Mouse (Mus musculus): ENCODE results near the gene Sec24b. TPM values are rescaled to one million over a fixed set of nuclear protein-coding genes. Genes with fewer than 3 reads are reported as not detected.

Sec24b gene
- polyA plus RNA-seq (2012; rRNA removed) (84.0 and 105 TPM in 2 replicates), polyA plus RNA-seq (2014; fragmentation: Nextera tagmentation; extraction: Ambion mirVana) (41.5 TPM in 2 replicates)

DNA sequence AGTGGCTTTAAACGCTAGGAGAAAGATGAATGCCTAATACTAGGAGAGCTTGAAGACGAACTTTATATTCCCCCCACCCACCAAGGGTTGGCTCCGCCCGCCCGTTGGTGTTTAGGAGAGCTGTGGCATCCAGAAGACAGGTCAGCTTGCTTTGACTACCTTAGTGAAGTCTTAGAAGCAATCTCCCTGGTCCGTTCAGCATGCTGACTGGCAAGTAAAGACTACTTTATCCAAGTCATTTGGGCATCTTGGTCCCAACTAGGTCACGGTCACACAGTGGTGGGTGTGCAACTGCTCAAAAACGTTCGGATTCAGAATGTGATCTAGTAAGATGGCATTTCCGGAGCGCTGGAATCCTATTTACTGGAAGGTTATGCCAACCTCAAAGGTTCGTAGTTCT, at the start of gene Sec24b:
Gene Sec24b, minus strand, starts transcription at position 273 of the 400 bp plus-strand sequence.
- 15% methylated on average over 12 of the region's 12 CpGs for WGBS
- no peak for ATAC-seq (ENCODE audit: low FRiP score, low read depth)
- H3K36me3 ChIP-seq (ENCODE audit: control insufficient read depth, insufficient read depth, low read length) = no peaks in the 10 kb centered on the region
- peaks cover 20% of the 10 kb centered on the region for H3K4me1 ChIP-seq (ENCODE audit: control insufficient read depth, insufficient read depth, low read length)
- H3K27ac ChIP-seq (replicated peaks; ENCODE audit: low read depth, low read length) = peak within 1 kb of the TSS; percentile 98
- H3K27me3 ChIP-seq (ENCODE audit: control insufficient read depth, insufficient read depth, low read length) = no peaks in the 10 kb centered on the region
- peak; percentile 44 for DNase-seq (ENCODE audit: low spot score)
- no peak for TF ChIP-seq POLR2A (IDR thresholded peaks at IDR 0.05; ENCODE audit: borderline replicate concordance, extremely low read depth, insufficient read depth, insufficient read length)
- peak within 1 kb of the TSS; percentile 98 for H3K9ac ChIP-seq (ENCODE audit: low read depth, low read length, severe bottlenecking)
- no peaks in the 10 kb centered on the region for H3K9me3 ChIP-seq (ENCODE audit: control insufficient read depth, low read length)
- H3K4me2 ChIP-seq (replicated peaks; ENCODE audit: low read depth, low read length, severe bottlenecking) = peak within 1 kb of the TSS; percentile 71
- peak within 1 kb of the TSS; percentile 92 for H3K4me3 ChIP-seq (replicated peaks; ENCODE audit: low read length)

DNA sequence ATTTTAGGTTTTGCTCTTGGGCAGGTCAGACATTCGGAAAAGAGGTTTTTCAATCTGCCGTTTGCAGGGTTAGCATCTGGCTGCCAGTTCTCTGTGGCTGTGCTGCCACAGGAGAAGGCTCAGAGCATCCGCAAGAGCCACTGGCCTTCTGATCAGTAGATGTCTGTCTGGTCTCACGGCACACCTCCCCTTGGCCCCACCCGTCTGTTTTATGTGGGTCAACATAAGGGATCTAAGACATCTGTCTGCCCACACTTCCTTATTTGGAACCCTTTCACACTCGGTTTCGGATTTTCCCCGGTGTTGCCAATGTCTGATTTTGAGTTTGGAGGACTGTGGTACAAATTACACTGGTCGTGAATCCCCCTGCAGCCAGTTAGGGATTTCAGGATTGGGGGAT, 43.1 kb upstream of the Sec24b start:
- Histone ChIP-seq H3K4me3 (replicated peaks; ENCODE audit: low read length) (0 out of 2 replicates have a peak overlapping the region, but pooled peaks have one; percentile 6), H3K9ac (ENCODE audit: low read depth, low read length, severe bottlenecking) (no peak overlapping the region), H3K27me3 (ENCODE audit: control insufficient read depth, insufficient read depth, low read length) (no peaks in the 10 kb centered on the region), H3K4me2 (replicated peaks; ENCODE audit: low read depth, low read length, severe bottlenecking) (peak overlapping the region; percentile 10), H3K9me3 (ENCODE audit: control insufficient read depth, low read length) (no peaks in the 10 kb centered on the region), H3K36me3 (ENCODE audit: control insufficient read depth, insufficient read depth, low read length) (no peaks in the 10 kb centered on the region), H3K27ac (replicated peaks; ENCODE audit: low read depth, low read length) (0 out of 2 replicates have a peak overlapping the region, but pooled peaks have one; percentile 6), H3K4me1 (ENCODE audit: control insufficient read depth, insufficient read depth, low read length) (peaks cover 5% of the 10 kb centered on the region; the same call in 1 of the 2 replicates)
- WGBS = 25% methylated on average over 9 of the region's 9 CpGs
- DNase-seq (ENCODE audit: low spot score) (no peak), ATAC-seq (ENCODE audit: low FRiP score, low read depth) (0 out of 2 replicates have a peak, but pooled peaks have one; percentile 19)
- TF ChIP-seq POLR2A (IDR thresholded peaks at IDR 0.05; ENCODE audit: borderline replicate concordance, extremely low read depth, insufficient read depth, insufficient read length) = no peak

DNA sequence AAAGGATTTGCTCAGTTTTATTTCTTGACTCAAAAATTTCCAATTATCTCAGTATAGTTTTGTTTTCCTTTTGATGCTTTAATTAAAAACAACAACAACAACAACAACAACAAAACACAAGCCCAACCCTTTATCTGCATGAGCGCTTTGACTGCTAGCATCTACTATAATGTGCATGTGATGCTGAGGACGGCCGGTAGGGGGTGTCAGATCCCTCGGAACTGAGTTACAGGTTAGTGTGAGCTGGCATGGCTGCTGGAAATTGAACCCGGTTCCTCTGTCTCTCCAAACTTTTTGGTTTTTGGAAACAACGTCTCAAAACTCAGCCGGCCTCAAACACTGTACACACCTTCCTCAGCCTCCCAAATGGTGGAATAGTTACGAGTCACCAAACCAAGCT, 42.1 kb upstream of the Sec24b start:
- no peaks in the 10 kb centered on the region for H3K27me3 ChIP-seq (ENCODE audit: control insufficient read depth, insufficient read depth, low read length)
- no peak for ATAC-seq (ENCODE audit: low FRiP score, low read depth)
- H3K4me3 ChIP-seq (replicated peaks; ENCODE audit: low read length) = no peak overlapping the region
- no peaks in the 10 kb centered on the region for H3K36me3 ChIP-seq (ENCODE audit: control insufficient read depth, insufficient read depth, low read length)
- no peaks in the 10 kb centered on the region for H3K9me3 ChIP-seq (ENCODE audit: control insufficient read depth, low read length)
- 69% methylated on average over 8 of the region's 8 CpGs for WGBS
- no peak overlapping the region for H3K4me2 ChIP-seq (replicated peaks; ENCODE audit: low read depth, low read length, severe bottlenecking)
- peaks cover 5% of the 10 kb centered on the region; the same call in 1 of the 2 replicates for H3K4me1 ChIP-seq (ENCODE audit: control insufficient read depth, insufficient read depth, low read length)
- no peak for TF ChIP-seq POLR2A (IDR thresholded peaks at IDR 0.05; ENCODE audit: borderline replicate concordance, extremely low read depth, insufficient read depth, insufficient read length)
- DNase-seq (ENCODE audit: low spot score) = no peak
- no peak overlapping the region for H3K27ac ChIP-seq (replicated peaks; ENCODE audit: low read depth, low read length)
- no peak overlapping the region for H3K9ac ChIP-seq (ENCODE audit: low read depth, low read length, severe bottlenecking)

DNA sequence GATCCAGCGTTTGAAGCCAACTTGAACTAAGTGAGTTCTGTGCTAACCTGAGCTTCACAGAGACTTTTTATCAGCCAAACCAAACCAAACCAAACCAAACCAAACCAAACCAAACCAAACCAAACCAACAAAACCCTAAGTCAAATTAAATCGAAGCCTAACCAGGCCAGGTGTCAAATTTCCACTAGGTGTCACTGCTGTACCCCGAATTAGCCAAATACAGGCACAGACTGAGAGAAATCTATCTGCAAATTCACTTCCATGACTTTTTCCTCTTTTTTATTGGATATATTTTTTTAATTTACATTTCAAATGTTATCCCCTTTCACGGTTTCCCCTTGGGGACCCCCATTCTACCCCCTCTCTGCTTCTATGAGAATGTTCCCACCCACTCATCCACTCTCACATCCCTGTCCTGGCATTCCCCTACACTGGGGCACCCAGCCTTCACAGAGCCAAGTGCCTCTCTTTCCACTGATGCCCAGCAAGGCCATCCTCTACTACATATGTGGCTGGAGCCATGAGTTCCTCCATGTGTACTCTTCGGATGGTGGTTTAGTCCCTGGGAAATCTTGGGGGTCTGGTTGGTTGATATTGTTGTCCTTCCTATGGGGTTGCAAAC, 33.9 kb upstream of the Sec24b start:
- 36% methylated on average over 5 of the region's 5 CpGs for WGBS

DNA sequence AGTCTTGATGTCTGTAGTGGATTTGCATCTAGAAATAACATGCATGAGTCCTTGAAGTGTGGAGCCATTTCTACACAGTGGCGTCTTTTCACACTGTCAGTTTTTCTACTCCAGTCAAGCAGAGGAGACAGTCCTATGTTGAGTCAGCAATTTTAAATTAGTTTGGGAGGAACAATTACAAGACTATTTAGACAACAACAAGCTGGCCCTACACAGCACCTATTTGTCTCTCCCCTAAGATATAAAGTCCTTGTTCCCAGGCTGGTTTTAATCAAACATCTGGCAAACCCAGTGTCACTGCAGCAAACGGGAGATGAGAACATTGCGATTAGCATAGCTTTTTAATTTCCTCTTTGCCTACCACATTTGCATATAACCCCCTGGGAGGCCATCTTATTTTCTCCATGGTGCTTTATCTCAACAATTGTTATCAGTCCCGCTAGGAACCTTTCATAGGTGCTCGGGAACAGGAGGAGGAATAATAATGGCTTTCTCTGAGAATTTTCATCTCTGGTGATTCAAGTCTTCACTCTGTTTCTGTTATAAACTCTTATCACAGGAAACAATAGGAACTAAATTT, 32.9 kb upstream of the Sec24b start:
- no peaks in the 10 kb centered on the region for H3K9me3 ChIP-seq (ENCODE audit: control insufficient read depth, low read length)
- no peaks in the 10 kb centered on the region for H3K27me3 ChIP-seq (ENCODE audit: control insufficient read depth, insufficient read depth, low read length)
- no peak overlapping the region for H3K4me3 ChIP-seq (replicated peaks; ENCODE audit: low read length)
- 75% methylated on average over 5 of the region's 5 CpGs for WGBS
- no peak overlapping the region for H3K4me2 ChIP-seq (replicated peaks; ENCODE audit: low read depth, low read length, severe bottlenecking)
- no peak overlapping the region for H3K27ac ChIP-seq (replicated peaks; ENCODE audit: low read depth, low read length)
- no peak overlapping the region for H3K9ac ChIP-seq (ENCODE audit: low read depth, low read length, severe bottlenecking)
- DNase-seq (ENCODE audit: low spot score) (no peak), ATAC-seq (ENCODE audit: low FRiP score, low read depth) (no peak)
- H3K36me3 ChIP-seq (ENCODE audit: control insufficient read depth, insufficient read depth, low read length) = no peaks in the 10 kb centered on the region
- H3K4me1 ChIP-seq (ENCODE audit: control insufficient read depth, insufficient read depth, low read length) = no peaks in the 10 kb centered on the region
- no peak for TF ChIP-seq POLR2A (IDR thresholded peaks at IDR 0.05; ENCODE audit: borderline replicate concordance, extremely low read depth, insufficient read depth, insufficient read length)

More for the DNA sequence above, 33.9 kb upstream of the Sec24b start:
- H3K4me1 ChIP-seq (ENCODE audit: control insufficient read depth, insufficient read depth, low read length) = no peaks in the 10 kb centered on the region
- ATAC-seq (ENCODE audit: low FRiP score, low read depth) (no peak), DNase-seq (ENCODE audit: low spot score) (peak; percentile 70)
- no peak overlapping the region for H3K4me2 ChIP-seq (replicated peaks; ENCODE audit: low read depth, low read length, severe bottlenecking)
- no peaks in the 10 kb centered on the region for H3K27me3 ChIP-seq (ENCODE audit: control insufficient read depth, insufficient read depth, low read length)
- H3K27ac ChIP-seq (replicated peaks; ENCODE audit: low read depth, low read length) = no peak overlapping the region
- no peak for TF ChIP-seq POLR2A (IDR thresholded peaks at IDR 0.05; ENCODE audit: borderline replicate concordance, extremely low read depth, insufficient read depth, insufficient read length)
- H3K36me3 ChIP-seq (ENCODE audit: control insufficient read depth, insufficient read depth, low read length) = no peaks in the 10 kb centered on the region
- H3K9ac ChIP-seq (ENCODE audit: low read depth, low read length, severe bottlenecking) = no peak overlapping the region
- no peak overlapping the region for H3K4me3 ChIP-seq (replicated peaks; ENCODE audit: low read length)
- H3K9me3 ChIP-seq (ENCODE audit: control insufficient read depth, low read length) = no peaks in the 10 kb centered on the region
